Mouse (Mus musculus) liver, embryonic 14.5 days (tissue): ENCODE results near the gene Atf7.

Source experiments
- CTCF ChIP-seq: IDR thresholded peaks from 2 replicates; pipeline ENCODE4 v1.5.1; 2016; ENCODE audit warnings: antibody characterized with exemption, low read depth, control low read depth
- EP300 ChIP-seq: IDR thresholded peaks from 2 replicates; pipeline ENCODE4 v1.6.1; 2016; ENCODE audit warnings: antibody characterized with exemption, low read depth

DNA sequence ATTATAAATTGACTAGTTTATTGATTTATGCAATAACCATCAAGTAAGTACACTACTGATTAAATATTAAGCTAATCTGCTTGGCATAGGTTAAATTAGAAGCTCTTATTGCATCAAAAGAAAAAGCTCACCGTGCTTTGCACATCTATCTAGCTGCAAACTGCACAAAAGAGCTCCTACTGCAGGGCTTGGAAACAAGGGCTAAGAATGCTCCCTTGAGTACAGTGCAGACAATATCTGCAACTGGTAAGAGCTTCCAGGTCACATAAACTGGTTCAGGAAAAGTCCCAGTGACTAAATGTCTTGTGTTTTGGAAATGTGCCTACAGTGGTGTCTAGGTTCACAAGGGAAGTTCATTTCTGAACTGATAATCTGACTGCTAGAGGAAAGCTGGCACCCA lies 62.8 kb downstream of the Atf7 start:
- TF ChIP-seq CTCF (no peak), EP300 (no peak)
